Mouse (Mus musculus) MEL (cell line): ENCODE measurements around the gene Napsa. TPM values are rescaled to one million over a fixed set of nuclear protein-coding genes. Genes with fewer than 3 reads are reported as not detected.

Experiments used
- DNase-seq: peaks from one replicate; pipeline ENCODE4 v3.0.0; 2011; ENCODE audit warnings: low read depth, low spot score
- H3K27ac ChIP-seq: 2 replicates; pipeline ENCODE4 v1.5.1; 2012; ENCODE audit warnings: low read depth, mild to moderate bottlenecking, control low read depth, low read length, moderate library complexity; ENCODE audit not compliant: control insufficient read depth
- H3K27me3 ChIP-seq, 2 experiments: fragments of 150-350 bp in 1 of 2; sonication (generic) in 1 of 2; 2 replicates each; pipeline ENCODE4 v1.6.1; 2012; ENCODE audit warnings: low read length in 2 of 2, mild to moderate bottlenecking in 2 of 2, improper control_type of control experiment in 1 of 2, moderate library complexity in 1 of 2; ENCODE audit not compliant: insufficient read depth in 2 of 2, control insufficient read depth in 1 of 2
- H3K36me3 ChIP-seq, 2 experiments: 2 replicates each; pipeline ENCODE4 v1.6.1; 2012 to 2014; ENCODE audit warnings: low read length in 2 of 2, improper control_type of control experiment in 1 of 2, inconsistent platforms in 1 of 2, mild to moderate bottlenecking in 1 of 2; ENCODE audit not compliant: insufficient read depth in 2 of 2, control insufficient read depth in 1 of 2
- H3K4me1 ChIP-seq, 2 experiments: fragments of 150-350 bp in 1 of 2; sonication (generic) in 1 of 2; 2 replicates each; pipeline ENCODE4 v1.6.1; 2012; ENCODE audit warnings: low read length in 2 of 2, improper control_type of control experiment in 1 of 2, mild to moderate bottlenecking in 1 of 2; ENCODE audit not compliant: insufficient read depth in 2 of 2, control insufficient read depth in 1 of 2
- H3K4me3 ChIP-seq, 2 experiments: fragments of 150-350 bp in 1 of 2; sonication (generic) in 1 of 2; 2 replicates each; pipeline ENCODE4 v1.5.1; 2012; ENCODE audit warnings: low read depth in 2 of 2, low read length in 2 of 2, mild to moderate bottlenecking in 2 of 2, moderate library complexity in 2 of 2, control low read depth in 1 of 2, improper control_type of control experiment in 1 of 2; ENCODE audit not compliant: control insufficient read depth in 1 of 2, insufficient read depth in 1 of 2
- H3K79me2 ChIP-seq: 2 replicates; pipeline ENCODE4 v1.6.1; 2012; ENCODE audit warnings: mild to moderate bottlenecking, low read length, moderate library complexity; ENCODE audit not compliant: control insufficient read depth, poor library complexity, insufficient read depth
- H3K9ac ChIP-seq: 2 replicates; pipeline ENCODE4 v1.6.1; 2012; ENCODE audit warnings: low read depth, mild to moderate bottlenecking, control low read depth, low read length, moderate library complexity; ENCODE audit not compliant: control insufficient read depth, poor library complexity, severe bottlenecking
- H3K9me3 ChIP-seq: fragments of 150-350 bp; sonication (generic); replicated peaks from 2 replicates; pipeline ENCODE4 v1.6.1; 2012; ENCODE audit warnings: mild to moderate bottlenecking, low read length, improper control_type of control experiment, moderate library complexity; ENCODE audit not compliant: insufficient read depth
- BHLHE40 ChIP-seq: IDR thresholded peaks from 2 replicates; pipeline ENCODE4 v1.6.1; 2012; ENCODE audit warnings: low read depth, mild to moderate bottlenecking, inconsistent platforms, low read length, improper control_type of control experiment, borderline replicate concordance
- CHD2 ChIP-seq: IDR thresholded peaks from 2 replicates; pipeline ENCODE4 v1.6.1; 2011; ENCODE audit warnings: low read length, improper control_type of control experiment
- CTCF ChIP-seq, 3 experiments: IDR thresholded peaks in 2 of 3; conservative IDR thresholded peaks in 1 of 3; 2 replicates each; pipeline ENCODE4 v1.5.1; 2011 to 2012; ENCODE audit warnings: low read length in 3 of 3, low read depth in 2 of 3, mild to moderate bottlenecking in 2 of 3, improper control_type of control experiment in 1 of 3, inconsistent platforms in 1 of 3, mixed read lengths in 1 of 3, moderate library complexity in 1 of 3; ENCODE audit not compliant: control insufficient read depth in 1 of 3, insufficient read depth in 1 of 3, poor library complexity in 1 of 3, severe bottlenecking in 1 of 3
- ELF1 ChIP-seq: IDR thresholded peaks from 2 replicates; pipeline ENCODE4 v1.6.1; 2014; ENCODE audit warnings: low read depth, mild to moderate bottlenecking, inconsistent platforms, low read length, improper control_type of control experiment, moderate library complexity
- EP300 ChIP-seq, 2 experiments: IDR thresholded peaks; 2 replicates each; pipeline ENCODE4 v1.6.1; 2011; ENCODE audit warnings: improper control_type of control experiment in 2 of 2, low read length in 2 of 2, low read depth in 1 of 2, mild to moderate bottlenecking in 1 of 2
- ETS1 ChIP-seq: IDR thresholded peaks from 2 replicates; pipeline ENCODE4 v1.6.1; 2012; ENCODE audit warnings: low read depth, mild to moderate bottlenecking, inconsistent platforms, low read length, improper control_type of control experiment, moderate library complexity
- HCFC1 ChIP-seq: IDR thresholded peaks from 2 replicates; pipeline ENCODE4 v1.6.1; 2012; ENCODE audit warnings: low read depth, mild to moderate bottlenecking, inconsistent platforms, low read length, improper control_type of control experiment, moderate library complexity
- JUND ChIP-seq: IDR thresholded peaks from 2 replicates; pipeline ENCODE4 v1.6.1; 2011; ENCODE audit warnings: low read depth, mild to moderate bottlenecking, improper control_type of control experiment, low read length
- MAX ChIP-seq: IDR thresholded peaks from 2 replicates; pipeline ENCODE4 v1.6.1; 2011; ENCODE audit warnings: low read length, improper control_type of control experiment
- MEF2A ChIP-seq: IDR thresholded peaks from 2 replicates; pipeline ENCODE4 v1.6.1; 2014; ENCODE audit warnings: low read depth, mild to moderate bottlenecking, inconsistent platforms, low read length, improper control_type of control experiment; ENCODE audit not compliant: poor library complexity, insufficient replicate concordance, severe bottlenecking; ENCODE audit errors: extremely low read depth
- MXI1 ChIP-seq: IDR thresholded peaks from 2 replicates; pipeline ENCODE4 v1.6.1; 2011; ENCODE audit warnings: mild to moderate bottlenecking, low read depth, low read length, improper control_type of control experiment
- MYB ChIP-seq: IDR thresholded peaks from 2 replicates; pipeline ENCODE4 v1.6.1; 2011; ENCODE audit warnings: mild to moderate bottlenecking, low read depth, low read length, improper control_type of control experiment
- NELFE ChIP-seq: IDR thresholded peaks from 2 replicates; pipeline ENCODE4 v1.6.1; 2011; ENCODE audit warnings: low read depth, low read length, improper control_type of control experiment
- NRF1 ChIP-seq: IDR thresholded peaks from 2 replicates; pipeline ENCODE4 v1.6.1; 2014; ENCODE audit warnings: low read depth, mild to moderate bottlenecking, inconsistent platforms, low read length, improper control_type of control experiment, moderate library complexity; ENCODE audit not compliant: poor library complexity, insufficient read depth, severe bottlenecking
- POLR2A ChIP-seq, 2 experiments: IDR thresholded peaks; 2 replicates each; pipeline ENCODE4 v1.6.1; 2011 to 2012; ENCODE audit warnings: low read length in 2 of 2, mild to moderate bottlenecking in 2 of 2, control low read depth in 1 of 2, improper control_type of control experiment in 1 of 2, low read depth in 1 of 2, moderate library complexity in 1 of 2; ENCODE audit not compliant: control insufficient read depth in 1 of 2, insufficient read depth in 1 of 2, poor library complexity in 1 of 2
- RCOR1 ChIP-seq: IDR thresholded peaks from 2 replicates; pipeline ENCODE4 v1.6.1; 2012; ENCODE audit warnings: low read depth, mild to moderate bottlenecking, inconsistent platforms, low read length, improper control_type of control experiment
- SIN3A ChIP-seq: IDR thresholded peaks from 2 replicates; pipeline ENCODE4 v1.6.1; 2012; ENCODE audit warnings: low read length, improper control_type of control experiment, inconsistent platforms
- SMC3 ChIP-seq: IDR thresholded peaks from 2 replicates; pipeline ENCODE4 v1.6.1; 2011; ENCODE audit warnings: low read depth, low read length, improper control_type of control experiment
- TAL1 ChIP-seq: IDR thresholded peaks from 2 replicates; pipeline ENCODE4 v1.6.1; 2012; ENCODE audit warnings: mild to moderate bottlenecking, inconsistent platforms, low read length, moderate library complexity, mixed read lengths
- USF1 ChIP-seq: IDR thresholded peaks from 2 replicates; pipeline ENCODE4 v1.6.1; 2014; ENCODE audit warnings: low read depth, mild to moderate bottlenecking, inconsistent platforms, low read length, improper control_type of control experiment, moderate library complexity
- USF2 ChIP-seq, 2 experiments: IDR thresholded peaks; 2 replicates each; pipeline ENCODE4 v1.6.1; 2011 to 2012; ENCODE audit warnings: improper control_type of control experiment in 2 of 2, low read length in 2 of 2, borderline replicate concordance in 1 of 2, inconsistent platforms in 1 of 2, low read depth in 1 of 2, mild to moderate bottlenecking in 1 of 2; ENCODE audit not compliant: insufficient read depth in 1 of 2
- ZC3H11A ChIP-seq: IDR thresholded peaks from 2 replicates; pipeline ENCODE4 v1.6.1; 2012; ENCODE audit warnings: low read depth, mild to moderate bottlenecking, inconsistent platforms, low read length, improper control_type of control experiment
- ZNF384 ChIP-seq: IDR thresholded peaks from 2 replicates; pipeline ENCODE4 v1.6.1; 2012; ENCODE audit warnings: low read depth, mild to moderate bottlenecking, inconsistent platforms, low read length, improper control_type of control experiment
- polyA plus RNA-seq, 2 experiments: library from polyadenylated mRNA; stranded (reverse) in 1 of 2; unstranded in 1 of 2; fragments of >175 nt in 1 of 2; fragments of >200 nt in 1 of 2; gene quantifications; 2 replicates each; pipeline versions ENCODE4 v1.2.1 to v1.2.4; 2012; ENCODE audit warnings: low replicate concordance in 2 of 2, low read depth in 1 of 2; ENCODE audit not compliant: insufficient read length in 2 of 2, insufficient read depth in 1 of 2, missing spikeins in 1 of 2
- total RNA-seq: library from RNA; depleted of rRNA; stranded (reverse); fragments of 300-350 nt; gene quantifications from 2 replicates; pipeline ENCODE4 v1.2.3, GENCODE M21; 2012

Gene Napsa
- total and polyA plus RNA-seq, 3 experiments: 0.33 TPM; not detected in 2

DNA sequence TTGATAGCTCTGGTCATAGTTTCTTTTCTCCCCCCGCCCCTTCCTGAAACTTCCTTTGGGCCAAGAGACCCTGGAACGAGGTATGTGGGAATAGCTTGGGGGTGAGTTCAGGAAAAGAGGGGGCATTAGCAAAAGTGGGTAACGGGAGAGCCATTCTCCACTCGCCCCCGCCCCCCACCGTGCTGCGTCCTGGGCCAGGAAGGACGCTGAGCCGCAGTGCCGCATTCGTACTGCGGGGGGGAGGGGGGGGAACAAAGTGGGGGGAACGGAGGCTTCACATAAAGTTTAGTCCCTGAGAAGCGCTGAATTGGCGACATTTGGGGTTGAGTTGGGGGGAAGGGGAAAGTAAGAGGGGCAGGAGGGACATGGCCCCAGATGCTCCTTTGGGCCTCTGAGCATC lies 20.9 kb downstream of the Napsa start:
- H3K27ac ChIP-seq: no peak overlapping the region
- TF ChIP-seq NELFE: no peak
- no peak for TF ChIP-seq JUND
- TF ChIP-seq MYB: no peak
- no peak for TF ChIP-seq MAX
- no peak for TF ChIP-seq USF2 (IDR thresholded peaks at IDR 0.05; ENCODE audit: borderline replicate concordance in 1 of 2, insufficient read depth in 1 of 2, low read depth in 1 of 2, low read length in 2 of 2)
- no peak for TF ChIP-seq ELF1
- no peak for TF ChIP-seq TAL1
- no peak for TF ChIP-seq ZC3H11A
- TF ChIP-seq SIN3A: no peak
- TF ChIP-seq SMC3: no peak
- TF ChIP-seq, all 39 proteins: peak for 0
- Histone ChIP-seq H3K27me3 (no peaks in the 10 kb centered on the region), H3K9ac (no peak overlapping the region), H3K36me3 (no peaks in the 10 kb centered on the region), H3K79me2 (no peaks in the 10 kb centered on the region), H3K9me3 (no peaks in the 10 kb centered on the region), H3K4me1 (no peaks in the 10 kb centered on the region), H3K4me3 (no peak overlapping the region)
- no peak for DNase-seq

DNA sequence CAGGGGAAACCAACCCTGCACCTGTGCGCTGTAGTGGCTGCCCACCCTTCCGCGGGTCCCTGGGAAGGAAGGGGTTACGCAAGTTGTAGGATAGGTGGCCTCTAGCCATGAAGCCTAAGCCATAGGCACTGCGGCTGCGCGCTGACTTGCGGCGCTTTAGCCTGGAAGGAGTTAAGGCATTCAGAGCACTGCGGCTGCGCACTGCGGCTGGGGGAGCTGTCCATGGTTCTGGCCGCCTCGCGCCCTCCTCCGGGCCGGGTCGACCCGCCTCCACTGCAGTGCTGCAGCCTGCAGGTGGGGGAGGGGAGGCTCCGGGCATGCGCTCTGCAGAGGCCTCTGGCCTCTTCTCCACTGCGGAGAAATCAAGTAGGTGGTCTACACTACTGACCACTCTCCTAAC lies 21.6 kb downstream of the Napsa start:
- DNase-seq: no peak
- TF ChIP-seq SMC3 (no peak), NRF1 (no peak), EP300 (IDR thresholded peaks at IDR 0.05; ENCODE audit: low read depth in 1 of 2, low read length in 2 of 2) (no peak), BHLHE40 (no peak), MYB (no peak), RCOR1 (no peak), USF1 (no peak), NELFE (no peak), MEF2A (no peak), MXI1 (no peak), SIN3A (no peak), ELF1 (no peak), ZNF384 (no peak), POLR2A (IDR thresholded peaks at IDR 0.05; ENCODE audit: control insufficient read depth in 1 of 2, insufficient read depth in 1 of 2, low read depth in 1 of 2, low read length in 2 of 2, poor library complexity in 1 of 2) (no peak), ETS1 (no peak), CHD2 (no peak), CTCF (IDR thresholded peaks at IDR 0.05 in 2 of 3, conservative IDR thresholded peaks at IDR 0.05 in 1 of 3; ENCODE audit: control insufficient read depth in 1 of 3, insufficient read depth in 1 of 3, low read depth in 2 of 3, low read length in 3 of 3, poor library complexity in 1 of 3, severe bottlenecking in 1 of 3) (no peak), HCFC1 (no peak)
- Histone ChIP-seq H3K4me3 (no peak overlapping the region), H3K27ac (no peak overlapping the region), H3K9ac (no peak overlapping the region), H3K4me1 (no peaks in the 10 kb centered on the region), H3K27me3 (no peaks in the 10 kb centered on the region), H3K36me3 (no peaks in the 10 kb centered on the region), H3K9me3 (no peaks in the 10 kb centered on the region), H3K79me2 (no peaks in the 10 kb centered on the region)
